In genomic region chr6:145335876-145336768, GRCm38 (mm10) we compare ENCODE assay signal across 15 mouse cellular contexts.
DNase-seq lines count a peak whose midpoint lies in the region; ATAC-seq and TF ChIP-seq lines count a peak whose summit lies in the region.
"Had no signal": no experiment of that assay in that cellular context is flagged by ENCODE, and none has a peak within 500 bp of the region (broad histone marks: within the 10 kb centered on the region; RNA-seq: fewer than 3 reads in every experiment).

No protein-coding gene starts in this region.

- no peak for ATAC-seq in heart, embryonic 13.5 days (ENCODE audit: extremely low read depth, insufficient number of reproducible peaks, low FRiP score, low TSS enrichment)
- peak; percentile 25; the same call in 1 of the 2 replicates for ATAC-seq in intestine, postnatal 0 days
- ATAC-seq in frontal cortex, adult (ENCODE audit: low TSS enrichment), result no peak
- ATAC-seq: activated CD4-positive, CD25-positive, alpha-beta regulatory T cell, adult 4 months; CD4-positive, CD25-positive, alpha-beta regulatory T cell, adult 4 months had no signal

- no peak overlapping the region for H3K27ac ChIP-seq in heart, embryonic 13.5 days (replicated peaks)
- no peak overlapping the region for H3K27ac ChIP-seq in intestine, postnatal 0 days (ENCODE audit: low read depth, low read length)
- H3K27ac ChIP-seq in small intestine, adult 2 months (ENCODE audit: insufficient read depth, low read depth, low read length), result peak overlapping the region; percentile 23; the same call in 1 of the 2 replicates
- H3K27ac ChIP-seq: embryonic facial prominence, embryonic 12.5 days; forebrain, embryonic 12.5 days had no signal

- H3K36me3 ChIP-seq in heart, embryonic 13.5 days, result no peaks in the 10 kb centered on the region
- H3K36me3 ChIP-seq in intestine, postnatal 0 days (ENCODE audit: control insufficient read depth, insufficient read depth), result no peaks in the 10 kb centered on the region
- no peaks in the 10 kb centered on the region for H3K36me3 ChIP-seq in small intestine, adult 2 months (ENCODE audit: control insufficient read depth, insufficient read depth, low read length)
- H3K36me3 ChIP-seq: embryonic facial prominence, embryonic 12.5 days; forebrain, embryonic 12.5 days had no signal

- peak overlapping the region; percentile 34 for H3K4me2 ChIP-seq in heart, embryonic 13.5 days
- H3K4me2 ChIP-seq in intestine, postnatal 0 days (replicated peaks; ENCODE audit: low read depth), result no peak overlapping the region
- H3K4me2 ChIP-seq: embryonic facial prominence, embryonic 12.5 days; forebrain, embryonic 12.5 days had no signal

- TF ChIP-seq CTCF in intestine, postnatal 0 days (IDR thresholded peaks at IDR 0.05; ENCODE audit: low read depth), result no peak
- no peak for TF ChIP-seq CTCF in small intestine, adult 2 months (IDR thresholded peaks at IDR 0.05; ENCODE audit: extremely low read depth, insufficient read length, insufficient replicate concordance, low read depth, low read length)

- peaks cover 34% of the 10 kb centered on the region for H3K4me1 ChIP-seq in heart, embryonic 13.5 days
- peaks cover 11% of the 10 kb centered on the region; the same call in 1 of the 2 replicates for H3K4me1 ChIP-seq in intestine, postnatal 0 days (replicated peaks; ENCODE audit: control insufficient read depth, insufficient read depth, low read length)
- H3K4me1 ChIP-seq in small intestine, adult 2 months (ENCODE audit: control insufficient read depth, insufficient read depth, insufficient read length, low read length), result peaks cover 23% of the 10 kb centered on the region
- H3K4me1 ChIP-seq: forebrain, embryonic 12.5 days had no signal

- no peaks in the 10 kb centered on the region for H3K9me3 ChIP-seq in heart, embryonic 13.5 days
- H3K9me3 ChIP-seq in intestine, postnatal 0 days (ENCODE audit: control insufficient read depth), result no peaks in the 10 kb centered on the region
- H3K9me3 ChIP-seq: embryonic facial prominence, embryonic 12.5 days; forebrain, embryonic 12.5 days had no signal

- DNase-seq in heart, postnatal 4 days, result no peak
- DNase-seq in adrenal gland, postnatal 14 days, result peak; percentile 76
- no peak for DNase-seq in layer of hippocampus, adult 9-11 months
- DNase-seq: cerebellum, postnatal 25 days; lung, adult 2 months; right cerebral cortex, postnatal 14 days; thymus, postnatal 25 days had no signal

- no peak for TF ChIP-seq POLR2A in small intestine, adult 2 months (IDR thresholded peaks at IDR 0.05; ENCODE audit: low read depth, low read length)

- WGBS in heart, embryonic 13.5 days, result 34% methylated on average over 18 of the region's 18 CpGs
- 41% methylated on average over 18 of the region's 18 CpGs for WGBS in intestine, postnatal 0 days
- 35% methylated on average over 18 of the region's 18 CpGs for WGBS in small intestine, adult 2 months

- H3K4me3 ChIP-seq in heart, embryonic 13.5 days, result no peak overlapping the region
- no peak overlapping the region for H3K4me3 ChIP-seq in intestine, postnatal 0 days (ENCODE audit: low read depth, low read length)
- no peak overlapping the region for H3K4me3 ChIP-seq in small intestine, adult 2 months (ENCODE audit: low read depth, low read length)
- H3K4me3 ChIP-seq: embryonic facial prominence, embryonic 12.5 days; forebrain, embryonic 12.5 days had no signal

- H3K9ac ChIP-seq in heart, embryonic 13.5 days, result 0 out of 2 replicates have a peak overlapping the region, but pooled peaks have one; percentile 12
- H3K9ac ChIP-seq in intestine, postnatal 0 days (ENCODE audit: low read depth, low read length), result no peak overlapping the region
- H3K9ac ChIP-seq: embryonic facial prominence, embryonic 12.5 days; forebrain, embryonic 12.5 days had no signal

- peaks cover 75% of the 10 kb centered on the region for H3K27me3 ChIP-seq in heart, embryonic 13.5 days (replicated peaks)
- H3K27me3 ChIP-seq in intestine, postnatal 0 days (replicated peaks; ENCODE audit: control insufficient read depth, insufficient read depth, low read length), result no peaks in the 10 kb centered on the region
- no peaks in the 10 kb centered on the region for H3K27me3 ChIP-seq in small intestine, adult 2 months (ENCODE audit: control insufficient read depth, insufficient read depth, low read length)
